In genomic region chr13:8493363-8493762, GRCm38 (mm10) we compare ENCODE assay signal across 28 mouse cellular contexts.
DNase-seq lines count a peak whose midpoint lies in the region; ATAC-seq and TF ChIP-seq lines count a peak whose summit lies in the region.
"Had no signal": no experiment of that assay in that cellular context is flagged by ENCODE, and none has a peak within 500 bp of the region (broad histone marks: within the 10 kb centered on the region; RNA-seq: fewer than 3 reads in every experiment).

No protein-coding gene starts in this region.

- no peaks in the 10 kb centered on the region for H3K27me3 ChIP-seq in liver, embryonic 12.5 days (replicated peaks)
- H3K27me3 ChIP-seq in liver, postnatal 0 days (ENCODE audit: insufficient read depth, low read length): no peaks in the 10 kb centered on the region
- no peaks in the 10 kb centered on the region for H3K27me3 ChIP-seq in liver, embryonic 14.5 days (ENCODE audit: control insufficient read depth, insufficient read depth, low read length)
- H3K27me3 ChIP-seq in forebrain, embryonic 15.5 days: no peaks in the 10 kb centered on the region
- no peaks in the 10 kb centered on the region for H3K27me3 ChIP-seq in forebrain, postnatal 0 days (ENCODE audit: insufficient read depth, low read length)
- H3K27me3 ChIP-seq: CH12.LX; embryonic facial prominence, embryonic 12.5 days; embryonic facial prominence, embryonic 15.5 days; heart, embryonic 13.5 days had no signal

- DNase-seq in liver, postnatal 0 days: no peak
- DNase-seq in MEL-GATA-1-ER (ENCODE audit: extremely low read depth, low read depth): peak; percentile 83
- DNase-seq in liver, embryonic 14.5 days (ENCODE audit: low read depth in 3 of 3, low spot score in 3 of 3): no peak
- no peak for DNase-seq in cerebellum, adult 9-11 months
- DNase-seq in forebrain, postnatal 0 days: no peak
- DNase-seq: adrenal gland, adult 8-10 months; adrenal gland, postnatal 25 days; B cell, adult 2 months; cerebellum, adult 11-12 months; cerebellum, adult 8-10 months; cerebellum, postnatal 14 days; gastrocnemius, postnatal 10 days; gastrocnemius, postnatal 36 days; heart, adult 2 months; heart, postnatal 14 days; heart, postnatal 4 days had no signal

- no peaks in the 10 kb centered on the region for H3K9me3 ChIP-seq in liver, embryonic 12.5 days (replicated peaks)
- H3K9me3 ChIP-seq in liver, postnatal 0 days (ENCODE audit: low read length): no peaks in the 10 kb centered on the region
- H3K9me3 ChIP-seq in liver, embryonic 14.5 days (ENCODE audit: control insufficient read depth, low read length): no peaks in the 10 kb centered on the region
- H3K9me3 ChIP-seq in forebrain, embryonic 15.5 days: no peaks in the 10 kb centered on the region
- no peaks in the 10 kb centered on the region for H3K9me3 ChIP-seq in forebrain, postnatal 0 days (ENCODE audit: low read length)
- H3K9me3 ChIP-seq: embryonic facial prominence, embryonic 12.5 days; embryonic facial prominence, embryonic 15.5 days; G1E; heart, embryonic 10.5 days; heart, embryonic 13.5 days had no signal

- H3K36me3 ChIP-seq in liver, embryonic 12.5 days: no peaks in the 10 kb centered on the region
- no peaks in the 10 kb centered on the region for H3K36me3 ChIP-seq in liver, postnatal 0 days (replicated peaks; ENCODE audit: insufficient read depth, low read length)
- no peaks in the 10 kb centered on the region for H3K36me3 ChIP-seq in liver, embryonic 14.5 days (replicated peaks; ENCODE audit: control insufficient read depth, insufficient read depth, low read depth)
- no peaks in the 10 kb centered on the region for H3K36me3 ChIP-seq in forebrain, embryonic 15.5 days
- H3K36me3 ChIP-seq in forebrain, postnatal 0 days (ENCODE audit: insufficient read depth): no peaks in the 10 kb centered on the region
- H3K36me3 ChIP-seq: embryonic facial prominence, embryonic 12.5 days; embryonic facial prominence, embryonic 15.5 days; G1E; heart, embryonic 10.5 days; heart, embryonic 13.5 days had no signal

- no peak overlapping the region for H3K27ac ChIP-seq in liver, embryonic 12.5 days
- no peak overlapping the region for H3K27ac ChIP-seq in liver, postnatal 0 days (ENCODE audit: low read depth)
- H3K27ac ChIP-seq in liver, embryonic 14.5 days: no peak overlapping the region
- H3K27ac ChIP-seq in forebrain, embryonic 15.5 days (replicated peaks): no peak overlapping the region
- H3K27ac ChIP-seq in forebrain, postnatal 0 days (ENCODE audit: low read depth, low read length): no peak overlapping the region
- H3K27ac ChIP-seq: embryonic facial prominence, embryonic 12.5 days; embryonic facial prominence, embryonic 15.5 days; heart, adult 2 months; heart, embryonic 10.5 days; heart, embryonic 13.5 days; hindbrain, embryonic 14.5 days; hindbrain, postnatal 0 days had no signal

- TF ChIP-seq EP300 in liver, postnatal 0 days (IDR thresholded peaks at IDR 0.05; ENCODE audit: low read depth): no peak
- no peak for TF ChIP-seq EP300 in liver, embryonic 14.5 days (IDR thresholded peaks at IDR 0.05; ENCODE audit: low read depth)

- ATAC-seq in liver, embryonic 12.5 days: peak; percentile 60
- no peak for ATAC-seq in liver, postnatal 0 days
- ATAC-seq in liver, embryonic 14.5 days (ENCODE audit: insufficient read depth): peak; percentile 41; the same call in 1 of the 2 replicates
- ATAC-seq in forebrain, embryonic 15.5 days (replicated peaks): no peak
- ATAC-seq in forebrain, postnatal 0 days: no peak
- ATAC-seq: activated CD4-positive, CD25-positive, alpha-beta regulatory T cell, adult 4 months; forebrain, embryonic 14.5 days; hindbrain, postnatal 0 days had no signal

- H3K9ac ChIP-seq in liver, embryonic 12.5 days: no peak overlapping the region
- H3K9ac ChIP-seq in liver, postnatal 0 days (replicated peaks): no peak overlapping the region
- H3K9ac ChIP-seq in liver, embryonic 14.5 days (replicated peaks): no peak overlapping the region
- H3K9ac ChIP-seq in forebrain, embryonic 15.5 days (replicated peaks): no peak overlapping the region
- no peak overlapping the region for H3K9ac ChIP-seq in forebrain, postnatal 0 days
- H3K9ac ChIP-seq: embryonic facial prominence, embryonic 12.5 days; embryonic facial prominence, embryonic 15.5 days; heart, embryonic 13.5 days; hindbrain, embryonic 14.5 days had no signal

- no peaks in the 10 kb centered on the region for H3K4me1 ChIP-seq in liver, embryonic 12.5 days
- H3K4me1 ChIP-seq in liver, postnatal 0 days (ENCODE audit: insufficient read depth): no peaks in the 10 kb centered on the region
- no peaks in the 10 kb centered on the region; a peak in 1 of 4 replicates for H3K4me1 ChIP-seq in liver, embryonic 14.5 days (replicated peaks; ENCODE audit: control insufficient read depth in 2 of 2, insufficient read depth in 2 of 2, low read length in 1 of 2)
- H3K4me1 ChIP-seq in forebrain, embryonic 15.5 days: no peaks in the 10 kb centered on the region
- H3K4me1 ChIP-seq in forebrain, postnatal 0 days (ENCODE audit: insufficient read depth): no peaks in the 10 kb centered on the region
- H3K4me1 ChIP-seq: embryonic facial prominence, embryonic 12.5 days; embryonic facial prominence, embryonic 15.5 days; heart, embryonic 10.5 days; heart, embryonic 13.5 days had no signal

- no peak overlapping the region for H3K4me2 ChIP-seq in liver, embryonic 12.5 days
- no peak overlapping the region for H3K4me2 ChIP-seq in liver, postnatal 0 days (ENCODE audit: low read depth, low read length)
- H3K4me2 ChIP-seq in liver, embryonic 14.5 days (ENCODE audit: low read depth): no peak overlapping the region
- no peak overlapping the region for H3K4me2 ChIP-seq in forebrain, embryonic 15.5 days (replicated peaks)
- H3K4me2 ChIP-seq in forebrain, postnatal 0 days (ENCODE audit: low read depth): no peak overlapping the region
- H3K4me2 ChIP-seq: embryonic facial prominence, embryonic 12.5 days; embryonic facial prominence, embryonic 15.5 days; heart, embryonic 13.5 days; hindbrain, embryonic 14.5 days had no signal

- no peak for TF ChIP-seq CTCF in liver, postnatal 0 days (IDR thresholded peaks at IDR 0.05; ENCODE audit: low read depth)
- TF ChIP-seq CTCF in liver, embryonic 14.5 days (IDR thresholded peaks at IDR 0.05; ENCODE audit: low read depth): no peak
- no peak for TF ChIP-seq CTCF in forebrain, postnatal 0 days (IDR thresholded peaks at IDR 0.05; ENCODE audit: low read depth)

- no peak overlapping the region for H3K4me3 ChIP-seq in liver, embryonic 12.5 days
- no peak overlapping the region for H3K4me3 ChIP-seq in liver, postnatal 0 days (ENCODE audit: low read depth, low read length)
- no peak overlapping the region for H3K4me3 ChIP-seq in liver, embryonic 14.5 days (ENCODE audit: insufficient read depth in 1 of 2, low read depth in 2 of 2, low read length in 2 of 2)
- no peak overlapping the region for H3K4me3 ChIP-seq in forebrain, embryonic 15.5 days
- H3K4me3 ChIP-seq in forebrain, postnatal 0 days (ENCODE audit: low read depth, low read length): no peak overlapping the region
- H3K4me3 ChIP-seq: embryonic facial prominence, embryonic 12.5 days; embryonic facial prominence, embryonic 15.5 days; heart, adult 2 months; heart, embryonic 10.5 days; heart, embryonic 13.5 days had no signal

- WGBS in liver, embryonic 12.5 days (ENCODE audit: insufficient replicate concordance): 28% methylated on average over 5 of the region's 5 CpGs
- WGBS in liver, postnatal 0 days (ENCODE audit: insufficient replicate concordance): 48% methylated on average over 5 of the region's 5 CpGs
- WGBS in liver, embryonic 14.5 days (ENCODE audit: insufficient replicate concordance): 21% methylated on average over 5 of the region's 5 CpGs
- WGBS in forebrain, embryonic 15.5 days: 83% methylated on average over 5 of the region's 5 CpGs
- 80% methylated on average over 5 of the region's 5 CpGs for WGBS in forebrain, postnatal 0 days

Comparison
In these comparisons a context has a peak if more than half of its experiments do, and no peak if none do; other contexts are left out.
1. ATAC-seq: peak in liver, embryonic 12.5 days (single experiment) and liver, embryonic 14.5 days (single experiment); none in liver, postnatal 0 days (single experiment), forebrain, embryonic 15.5 days (single experiment) and forebrain, postnatal 0 days (single experiment).